Mouse (Mus musculus): Measurements from ENCODE around the gene Prg2.
A peak's percentile ranks its signal among the peaks of the same experiment; 100 is the strongest.

The Prg2 gene

DNA sequence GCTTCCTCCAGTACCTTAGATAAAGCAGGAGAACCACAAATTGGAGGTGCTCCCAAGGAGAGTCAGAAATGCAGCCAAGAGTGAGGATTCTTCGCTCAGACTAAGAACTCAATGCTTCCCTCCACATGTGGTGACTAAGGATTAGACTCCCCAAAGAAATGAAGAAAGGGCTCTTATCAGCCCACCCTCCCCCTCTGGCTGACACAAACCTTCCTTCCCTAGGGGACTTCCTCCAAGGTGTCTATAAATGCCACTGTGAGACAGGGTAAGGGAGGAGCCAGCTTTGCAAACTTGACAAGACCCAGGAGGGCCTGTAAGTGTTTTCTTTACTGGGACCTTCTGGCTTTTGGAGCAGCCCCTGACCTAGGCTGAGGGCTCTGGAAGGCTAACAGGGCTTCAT lies at the start of gene Prg2:
Gene Prg2, plus strand, starts transcription at position 274 of the 400 bp plus-strand sequence.
- DNase-seq (ENCODE audit: low read depth, low spot score), result no peak

- DNase-seq (ENCODE audit: low read depth, low spot score), result no peak
Observed at GRCm38 (mm10) chr2:84933992-84934648, 46.1 kb upstream of the Prg2 start.

- no peak for DNase-seq (ENCODE audit: low read depth, low spot score)
Observed at GRCm38 (mm10) chr2:84934649-84935007, 45.6 kb upstream of the Prg2 start.

GRCm38 (mm10) chr2:84935065-84935464 lies 45.2 kb upstream of the Prg2 start:
- DNase-seq (ENCODE audit: low read depth, low spot score), result no peak

DNA sequence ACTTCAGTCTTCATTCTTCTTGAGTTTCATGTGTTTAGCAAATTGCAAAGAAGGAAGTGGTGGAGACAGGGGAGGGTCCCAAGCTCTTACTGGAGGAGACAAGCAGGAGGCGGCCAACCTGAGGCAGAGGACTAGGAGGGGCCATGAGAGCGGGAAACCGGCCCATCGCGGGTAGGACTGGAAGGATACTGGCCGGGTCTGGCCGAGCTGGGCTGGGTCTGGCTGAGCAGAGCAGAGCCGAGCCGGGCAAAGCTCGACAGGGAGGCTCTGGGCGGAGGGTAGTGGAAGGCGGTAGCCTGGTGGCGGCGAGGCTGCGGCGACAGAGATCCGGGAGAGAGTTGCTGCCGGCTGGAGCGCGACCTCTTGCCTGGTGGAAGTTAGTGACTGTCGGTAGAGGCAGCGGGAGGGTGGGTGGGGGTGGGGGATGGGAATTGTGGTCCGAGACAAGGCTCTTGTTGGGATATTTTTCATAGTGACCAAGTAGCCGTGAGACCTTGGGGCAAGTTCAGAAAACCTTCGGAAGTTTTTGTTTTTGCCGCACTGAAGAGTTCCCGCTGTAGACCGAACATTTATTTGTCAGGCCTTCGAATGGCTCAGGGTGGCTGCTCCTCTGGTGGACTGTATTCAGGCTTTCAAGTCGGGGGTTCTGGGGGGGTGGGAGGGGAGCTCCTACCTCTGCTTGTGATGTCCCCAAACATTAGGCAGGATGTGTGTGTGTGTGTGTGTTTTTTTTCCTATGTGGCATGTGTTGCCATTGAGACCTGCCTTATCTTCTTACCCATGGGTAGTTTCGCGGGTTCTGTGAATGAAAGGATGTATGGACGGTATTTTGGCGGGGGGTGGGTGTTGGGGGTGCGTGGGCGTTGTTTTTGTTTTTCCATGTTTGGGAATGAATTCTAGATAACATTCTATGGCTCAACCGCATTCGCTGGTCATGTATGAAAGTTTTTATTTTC lies 43.5 kb upstream of the Prg2 start, which contains the start of gene Slc43a3:
Gene Slc43a3, plus strand, starts transcription at position 106 of the 956 bp plus-strand sequence.
- DNase-seq (ENCODE audit: low read depth, low spot score), result peak; percentile 75

DNA sequence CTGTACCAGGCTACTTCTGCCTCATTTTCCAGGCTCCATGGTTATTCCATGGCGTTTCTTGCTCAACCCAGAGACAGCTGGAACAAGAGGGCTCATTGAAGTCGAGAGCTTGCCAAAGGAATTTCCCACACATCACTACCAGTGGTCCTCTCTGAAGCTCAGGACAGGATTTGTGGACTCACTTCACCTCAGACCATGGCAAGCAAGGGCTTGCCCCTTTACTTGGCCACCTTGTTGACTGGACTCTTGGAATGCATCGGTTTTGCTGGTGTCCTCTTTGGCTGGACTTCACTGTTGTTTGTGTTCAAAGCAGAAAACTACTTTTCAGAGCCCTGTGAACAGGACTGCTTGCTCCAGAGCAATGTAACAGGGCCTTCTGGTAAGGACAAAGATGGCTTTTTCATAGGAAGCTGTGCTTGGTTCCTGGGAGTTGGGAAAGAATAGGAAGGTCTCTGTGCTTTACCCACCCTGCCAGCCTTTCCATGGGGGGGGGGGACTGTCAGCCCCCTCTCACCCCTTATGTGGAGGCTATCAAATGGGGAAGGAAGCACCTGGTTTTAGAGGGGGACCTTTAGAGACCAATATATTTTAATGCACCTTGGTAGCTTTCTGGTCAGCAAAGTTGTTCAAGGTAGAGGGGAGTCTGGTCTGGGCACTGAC lies 42.6 kb upstream of the Prg2 start:
- DNase-seq (ENCODE audit: low read depth, low spot score), result no peak

DNA sequence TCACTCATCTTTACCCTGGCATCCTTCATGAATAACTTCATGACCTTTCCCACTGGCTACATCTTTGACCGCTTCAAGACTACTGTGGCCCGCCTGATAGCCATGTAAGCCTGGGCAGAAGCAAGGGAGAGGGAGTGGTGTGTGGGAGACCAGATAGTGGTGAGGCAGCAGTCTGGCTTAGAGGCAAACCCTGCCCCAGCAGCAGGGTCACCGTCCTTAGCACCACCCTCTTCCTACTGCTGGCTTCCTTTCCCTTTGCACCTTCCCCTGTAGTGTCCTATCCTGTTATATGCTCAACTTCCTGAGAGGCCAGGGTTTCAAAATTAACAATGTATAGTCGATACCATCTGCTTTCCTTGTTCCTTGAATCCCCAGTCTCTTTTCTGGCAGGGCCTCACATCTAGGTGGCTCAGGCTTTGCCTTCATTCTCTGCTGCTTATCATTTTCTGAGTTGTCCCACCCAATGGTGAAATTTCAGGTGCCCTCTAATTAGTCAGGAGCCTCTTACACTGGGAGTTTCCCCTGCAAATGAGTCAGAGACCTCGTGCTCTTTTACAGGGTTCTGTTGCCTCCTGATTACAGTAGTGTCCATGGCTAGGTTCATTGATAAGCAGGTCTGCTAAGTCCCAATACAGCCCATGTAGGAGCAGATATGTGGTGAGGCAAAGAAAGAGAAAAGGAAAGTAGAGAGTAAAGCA lies 41.9 kb upstream of the Prg2 start:
- DNase-seq (ENCODE audit: low read depth, low spot score), result no peak

- no peak for DNase-seq (ENCODE audit: low read depth, low spot score)
Observed at GRCm38 (mm10) chr2:84939306-84939705, 41.0 kb upstream of the Prg2 start.

DNA sequence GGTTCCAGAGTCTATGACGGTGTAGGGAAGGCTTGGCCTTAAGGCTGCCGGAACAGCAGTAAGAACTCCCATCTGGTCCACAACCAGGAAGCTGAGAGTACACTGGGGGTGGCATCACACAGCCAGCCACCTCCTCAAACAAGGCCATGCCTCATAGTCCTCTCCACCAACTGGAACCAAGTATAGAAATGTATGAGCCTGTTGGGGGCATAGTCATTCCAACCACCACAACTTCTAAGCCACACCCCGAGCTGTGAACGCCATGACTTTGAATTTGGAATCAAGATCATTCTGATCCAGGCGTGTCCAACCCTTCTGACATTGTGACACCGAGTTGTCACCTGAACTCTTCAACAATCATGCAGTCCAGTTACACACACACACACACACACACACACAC lies 40.5 kb upstream of the Prg2 start:
- no peak for DNase-seq (ENCODE audit: low read depth, low spot score)

- no peak for DNase-seq (ENCODE audit: low read depth, low spot score)
Observed at GRCm38 (mm10) chr2:84941332-84941731, 38.9 kb upstream of the Prg2 start.

DNA sequence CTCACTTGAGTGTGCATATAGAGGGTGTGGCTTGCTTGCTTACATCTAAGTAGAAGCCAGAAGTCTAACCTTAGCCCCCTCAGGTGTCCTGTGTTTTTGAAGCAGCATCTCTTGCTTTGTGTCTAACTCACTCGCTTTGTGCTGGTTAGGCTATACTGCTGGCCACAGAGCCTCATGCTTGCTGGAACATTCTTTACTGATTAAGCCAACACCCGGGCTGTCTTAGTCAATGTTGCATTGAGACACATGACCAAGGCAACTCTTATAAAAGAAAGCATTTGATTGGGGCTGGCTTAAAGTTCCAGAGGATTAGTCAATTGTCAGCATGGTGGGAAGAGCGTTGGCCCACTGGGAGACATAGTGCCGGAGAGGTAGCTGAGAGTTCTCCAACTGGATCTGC lies 38.5 kb upstream of the Prg2 start:
- no peak for DNase-seq (ENCODE audit: low read depth, low spot score)

GRCm38 (mm10) chr2:84947154-84947771 lies 33.0 kb upstream of the Prg2 start:
- DNase-seq (ENCODE audit: low read depth, low spot score), result no peak

DNA sequence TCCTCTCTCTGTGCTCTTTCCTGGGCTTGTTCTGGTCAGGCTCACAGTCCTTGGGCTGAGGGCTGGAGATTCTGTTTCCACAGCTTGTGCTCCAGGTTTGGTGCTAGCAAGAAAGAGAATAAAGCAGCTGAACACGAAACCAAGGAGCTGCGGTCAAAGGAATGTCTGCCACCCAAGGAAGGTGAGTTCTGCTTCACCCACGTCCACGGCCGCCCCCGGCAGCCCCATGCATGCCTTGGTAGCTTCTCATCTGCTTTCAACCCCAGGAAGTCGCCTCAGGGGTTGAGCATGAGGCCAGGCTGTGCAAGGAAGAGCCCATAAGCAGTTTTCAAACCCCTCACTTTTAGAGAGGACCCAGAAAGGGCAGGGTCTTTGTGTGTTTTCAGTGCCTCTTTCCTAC lies 32.0 kb upstream of the Prg2 start:
- DNase-seq (ENCODE audit: low read depth, low spot score), result no peak

DNA sequence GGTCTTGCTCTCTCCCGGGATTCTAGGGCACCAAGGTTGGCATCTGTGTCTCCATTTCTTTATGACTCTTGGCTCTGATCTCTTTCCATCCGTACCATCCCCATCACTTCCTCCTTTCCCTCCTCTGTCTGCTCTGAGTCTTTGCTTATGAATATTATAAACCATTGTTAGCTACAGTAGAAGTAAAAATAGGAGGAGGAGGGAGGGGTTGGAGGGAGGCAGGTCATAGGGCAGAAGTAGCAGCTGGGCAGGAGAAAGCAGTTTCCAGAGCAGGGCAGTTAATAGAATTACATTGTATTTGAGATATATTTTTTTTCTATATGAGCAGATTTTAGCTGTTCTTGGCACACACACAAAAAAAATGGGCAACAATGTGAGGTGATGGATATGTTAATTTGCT lies 31.5 kb upstream of the Prg2 start:
- DNase-seq (ENCODE audit: low read depth, low spot score), result no peak

GRCm38 (mm10) chr2:84951027-84951426 lies 29.2 kb upstream of the Prg2 start:
- no peak for DNase-seq (ENCODE audit: low read depth, low spot score)

GRCm38 (mm10) chr2:84952251-84952650 lies 28.0 kb upstream of the Prg2 start:
- no peak for DNase-seq (ENCODE audit: low read depth, low spot score)

DNA sequence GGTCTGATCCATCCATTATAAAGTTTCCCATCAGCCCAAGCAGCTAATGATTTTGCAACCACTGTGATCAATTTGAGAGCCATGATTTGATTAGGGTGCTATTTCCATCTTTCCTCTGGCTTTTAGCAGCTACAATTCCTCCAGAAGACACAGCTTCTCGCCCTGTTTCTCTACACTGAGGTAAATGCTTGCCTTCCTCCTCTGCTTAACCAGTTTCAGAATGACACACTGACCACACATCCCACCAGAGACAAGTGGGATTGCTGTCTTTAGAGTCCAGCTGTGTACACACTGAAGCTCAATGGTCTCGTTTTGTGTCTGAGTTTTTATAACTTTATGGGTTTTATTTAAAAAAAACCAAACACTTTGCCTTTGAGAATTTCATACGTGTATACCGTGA lies 27.6 kb upstream of the Prg2 start:
- DNase-seq (ENCODE audit: low read depth, low spot score), result no peak

- DNase-seq (ENCODE audit: low read depth, low spot score), result no peak
Observed at GRCm38 (mm10) chr2:84955435-84955834, 24.8 kb upstream of the Prg2 start.

- peak; percentile 65 for DNase-seq (ENCODE audit: low read depth, low spot score)
Observed at GRCm38 (mm10) chr2:84956274-84956673, 24.0 kb upstream of the Prg2 start.

GRCm38 (mm10) chr2:84958588-84959264 lies 21.5 kb upstream of the Prg2 start:
- no peak for DNase-seq (ENCODE audit: low read depth, low spot score)

- no peak for DNase-seq (ENCODE audit: low read depth, low spot score)
Observed at GRCm38 (mm10) chr2:84961300-84961699, 19.0 kb upstream of the Prg2 start.

All from mesoderm, embryonic 11.5 days (tissue).